Mouse (Mus musculus) C2C12 (cell line): Measurements from ENCODE around the gene Psmd5. TPM values are rescaled to one million over a fixed set of nuclear protein-coding genes. Genes with fewer than 3 reads are reported as not detected.

ENCODE experiments used
- H3K27me3 ChIP-seq: one replicate; pipeline ENCODE4 v1.6.1; 2011; ENCODE audit not compliant: control insufficient read depth, insufficient read depth, insufficient read length
- H3K36me3 ChIP-seq: one replicate; pipeline ENCODE4 v1.6.1; 2011; ENCODE audit not compliant: control insufficient read depth, insufficient read depth
- H3K4me3 ChIP-seq: one replicate; pipeline ENCODE4 v1.5.1; 2011; ENCODE audit warnings: mild to moderate bottlenecking, control low read depth; ENCODE audit not compliant: poor library complexity, insufficient read depth, severe bottlenecking
- H3K79me2 ChIP-seq: one replicate; pipeline ENCODE4 v1.6.1; 2011; ENCODE audit not compliant: control insufficient read depth, insufficient read depth
- H3K79me3 ChIP-seq: one replicate; pipeline ENCODE4 v1.6.1; 2011; ENCODE audit warnings: low read depth, control low read depth
- H3ac ChIP-seq: one replicate; pipeline ENCODE3; 2011; ENCODE audit warnings: low read depth; ENCODE audit not compliant: control insufficient read depth, insufficient read length
- CEBPB ChIP-seq: IDR thresholded peaks from one replicate; pipeline ENCODE4 v1.6.1; 2011; ENCODE audit warnings: low read depth, mild to moderate bottlenecking, control low read depth, moderate library complexity
- CTCF ChIP-seq: IDR thresholded peaks from one replicate; pipeline ENCODE4 v1.5.1; 2011; ENCODE audit not compliant: control insufficient read depth, insufficient read depth, insufficient read length
- FOSL1 ChIP-seq: IDR thresholded peaks from one replicate; pipeline ENCODE4 v1.8.0; 2011; ENCODE audit warnings: mild to moderate bottlenecking, low read length; ENCODE audit not compliant: poor library complexity, insufficient read depth, severe bottlenecking
- MAX ChIP-seq: IDR thresholded peaks from one replicate; pipeline ENCODE4 v1.6.1; 2011; ENCODE audit warnings: mild to moderate bottlenecking, control low read depth
- MYOD1 ChIP-seq: IDR thresholded peaks from one replicate; pipeline ENCODE4 v1.6.1; 2011; ENCODE audit warnings: low read depth; ENCODE audit not compliant: control insufficient read depth, insufficient read length
- MYOG ChIP-seq: IDR thresholded peaks from one replicate; pipeline ENCODE4 v1.6.1; 2011; ENCODE audit not compliant: control insufficient read depth, insufficient read length; ENCODE audit errors: extremely low read depth
- USF1 ChIP-seq: IDR thresholded peaks from one replicate; pipeline ENCODE4 v1.6.1; 2011; ENCODE audit warnings: low read depth, mild to moderate bottlenecking, control low read depth, moderate library complexity
- polyA plus RNA-seq: library from polyadenylated mRNA; unstranded; fragments of >200 nt; fragmentation: generic; extraction: Trizol; gene quantifications from one replicate; pipeline ENCODE4 v1.2.1, GENCODE M21; 2012; ENCODE audit warnings: missing spikeins

Psmd5 gene
- polyA plus RNA-seq, 1 experiment, result 38.2 TPM

- TF ChIP-seq FOSL1 (no peak), CTCF (no peak)
- Histone ChIP-seq H3K79me2 (no peaks in the 10 kb centered on the region), H3K4me3 (no peak overlapping the region), H3K79me3 (no peaks in the 10 kb centered on the region), H3K36me3 (no peaks in the 10 kb centered on the region), H3K27me3 (peaks cover 64% of the 10 kb centered on the region), H3ac (no peak overlapping the region)
Measured at GRCm38 (mm10) chr2:34883190-34883589, 8.4 kb upstream of the Psmd5 start.

- no peaks in the 10 kb centered on the region for H3K79me3 ChIP-seq
- H3K4me3 ChIP-seq, result no peak overlapping the region
- H3ac ChIP-seq, result no peak overlapping the region
- peaks cover 66% of the 10 kb centered on the region for H3K27me3 ChIP-seq
- no peaks in the 10 kb centered on the region for H3K79me2 ChIP-seq
- H3K36me3 ChIP-seq, result no peaks in the 10 kb centered on the region
- TF ChIP-seq CEBPB (no peak), MYOD1 (no peak), MYOG (no peak), MAX (no peak), CTCF (no peak)
Measured at GRCm38 (mm10) chr2:34882757-34883156, 8.0 kb upstream of the Psmd5 start.

DNA sequence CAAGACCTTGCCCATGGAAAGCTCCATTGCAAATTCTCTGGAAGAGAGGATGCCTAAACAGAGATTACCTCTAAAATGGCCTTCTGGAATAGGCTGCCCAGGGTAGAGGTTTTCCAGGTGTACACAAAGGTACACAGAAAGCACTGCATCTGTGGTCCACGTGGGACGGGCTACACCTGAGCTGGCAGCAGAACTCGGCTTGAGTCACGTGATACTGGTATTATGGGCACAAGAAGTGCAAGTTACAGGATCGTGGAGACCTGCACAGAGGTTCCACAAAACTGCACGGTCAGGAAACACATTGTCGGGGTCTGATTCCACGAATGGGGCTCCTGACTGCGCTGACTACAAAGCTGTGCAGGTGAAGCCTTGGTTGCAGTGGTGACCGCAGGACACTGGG, 5.3 kb upstream of the Psmd5 start:
- peaks cover 67% of the 10 kb centered on the region for H3K27me3 ChIP-seq
- TF ChIP-seq USF1, result peak; percentile 29
- no peak for TF ChIP-seq FOSL1
- no peaks in the 10 kb centered on the region for H3K79me3 ChIP-seq
- no peak overlapping the region for H3K4me3 ChIP-seq
- no peaks in the 10 kb centered on the region for H3K36me3 ChIP-seq
- H3K79me2 ChIP-seq, result no peaks in the 10 kb centered on the region
- H3ac ChIP-seq, result no peak overlapping the region

GRCm38 (mm10) chr2:34874271-34874670, 497 bp downstream of the Psmd5 start, which contains the start of gene Cutal:
Cutal (plus strand) TSS chr2:34874396.
- no peak for TF ChIP-seq CTCF
- no peak for TF ChIP-seq MAX
- no peak for TF ChIP-seq USF1
- TF ChIP-seq MYOD1, result no peak
- TF ChIP-seq FOSL1, result no peak
- TF ChIP-seq CEBPB, result no peak
- TF ChIP-seq MYOG, result no peak
- H3K36me3 ChIP-seq, result no peaks in the 10 kb centered on the region
- peak within 1 kb of the TSS; percentile 25 for H3ac ChIP-seq
- H3K27me3 ChIP-seq, result peaks cover 33% of the 10 kb centered on the region
- H3K79me3 ChIP-seq, result peaks cover 16% of the 10 kb centered on the region
- no peak within 1 kb of the TSS for H3K4me3 ChIP-seq
- peaks cover 24% of the 10 kb centered on the region for H3K79me2 ChIP-seq

DNA sequence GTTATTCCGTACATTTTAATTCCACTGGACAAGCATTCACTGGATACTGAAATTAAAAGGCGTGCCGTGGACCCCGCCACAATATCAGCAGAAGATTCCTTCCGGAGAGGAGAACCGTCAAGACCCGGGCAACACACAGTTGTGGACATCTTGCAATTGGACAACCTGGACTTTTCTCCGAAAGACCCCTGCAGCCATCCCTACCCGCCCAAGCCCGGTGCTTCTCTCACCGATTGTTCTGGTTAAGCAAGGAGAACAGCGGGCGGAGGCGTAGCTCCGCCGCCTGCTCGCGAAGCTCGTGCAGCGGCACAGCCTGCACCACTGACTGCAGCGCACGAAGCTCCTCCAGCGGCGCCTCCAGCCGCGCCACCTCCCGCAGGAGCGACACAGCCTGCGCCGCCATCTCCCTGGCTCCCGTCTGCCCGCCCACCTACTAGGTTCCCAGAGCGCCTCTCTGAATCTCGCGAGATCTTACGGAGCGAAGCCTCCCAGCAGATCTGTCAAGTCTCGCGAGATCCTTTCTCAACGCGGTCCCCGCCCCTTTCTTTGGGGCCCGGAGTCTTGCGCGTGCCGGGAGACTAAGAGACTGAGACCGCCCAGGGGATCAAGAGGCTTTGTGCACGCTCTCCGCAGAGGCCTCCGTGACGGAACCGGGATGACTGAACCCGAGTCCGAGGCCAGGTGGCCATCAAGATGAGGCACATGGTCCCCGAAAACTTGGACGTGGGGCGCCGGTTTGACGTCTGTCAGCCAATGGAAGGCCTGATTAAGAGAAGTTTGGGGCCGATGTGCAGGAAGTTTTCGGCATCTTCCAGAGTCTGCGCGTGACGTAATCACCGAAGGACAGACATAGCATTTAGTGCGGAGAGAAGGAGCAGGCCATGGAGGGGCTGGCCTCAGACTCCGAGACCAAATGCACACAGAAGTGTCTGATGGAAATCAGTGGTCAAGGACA, 4.0 kb downstream of the Psmd5 start:
- peaks cover 13% of the 10 kb centered on the region for H3K27me3 ChIP-seq
- TF ChIP-seq MAX, result peak; percentile 69
- TF ChIP-seq FOSL1, result no peak
- peak; percentile 1 for TF ChIP-seq USF1
- H3ac ChIP-seq, result peak overlapping the region; percentile 100
- H3K4me3 ChIP-seq, result peak overlapping the region; percentile 100
- peaks cover 59% of the 10 kb centered on the region for H3K79me2 ChIP-seq
- peaks cover 49% of the 10 kb centered on the region for H3K79me3 ChIP-seq
- H3K36me3 ChIP-seq, result peaks cover 18% of the 10 kb centered on the region

- Histone ChIP-seq H3K27me3 (peaks cover 10% of the 10 kb centered on the region), H3K79me2 (peaks cover 70% of the 10 kb centered on the region), H3ac (peak overlapping the region; percentile 44), H3K4me3 (peak overlapping the region; percentile 100), H3K79me3 (peaks cover 59% of the 10 kb centered on the region), H3K36me3 (peaks cover 30% of the 10 kb centered on the region)
- TF ChIP-seq FOSL1 (no peak), CTCF (no peak)
Measured at GRCm38 (mm10) chr2:34869680-34870079, 5.1 kb downstream of the Psmd5 start.
